Mouse (Mus musculus) liver, adult 2 months (tissue): ENCODE measurements around the gene Cnpy3. TPM values are rescaled to one million over a fixed set of nuclear protein-coding genes. Genes with fewer than 3 reads are reported as not detected.

ENCODE experiments used
- DNase-seq: peaks from one replicate; pipeline ENCODE4 v3.0.0-alpha.2; 2011; ENCODE audit warnings: low read depth, low spot score; ENCODE audit errors: extremely low read depth
- H3K27ac ChIP-seq: fragments of 200-500 bp; replicated peaks from 2 replicates; pipeline ENCODE4 v1.5.1; 2012; ENCODE audit warnings: low read depth, mild to moderate bottlenecking, control low read depth, inconsistent platforms, low read length; ENCODE audit not compliant: insufficient read depth
- H3K27me3 ChIP-seq: fragments of 200-500 bp; 2 replicates; pipeline ENCODE4 v1.6.1; 2012; ENCODE audit warnings: mild to moderate bottlenecking, moderate library complexity, low read length, inconsistent platforms; ENCODE audit not compliant: control insufficient read depth, insufficient read depth
- H3K36me3 ChIP-seq: fragments of 200-500 bp; 2 replicates; pipeline ENCODE4 v1.6.1; 2012; ENCODE audit warnings: low read length, inconsistent platforms; ENCODE audit not compliant: control insufficient read depth, insufficient read depth
- H3K4me1 ChIP-seq: fragments of 200-500 bp; 2 replicates; pipeline ENCODE4 v1.6.1; 2011; ENCODE audit warnings: low read length; ENCODE audit not compliant: control insufficient read depth, insufficient read depth
- H3K4me3 ChIP-seq: fragments of 200-500 bp; 2 replicates; pipeline ENCODE4 v1.5.1; 2011; ENCODE audit warnings: low read depth, mild to moderate bottlenecking, control low read depth, low read length, moderate library complexity; ENCODE audit not compliant: insufficient read depth
- H3K79me2 ChIP-seq: fragments of 200-500 bp; 2 replicates; pipeline ENCODE4 v1.6.1; 2012; ENCODE audit warnings: inconsistent platforms, mild to moderate bottlenecking, low read length, moderate library complexity; ENCODE audit not compliant: control insufficient read depth, insufficient read depth
- H3K9ac ChIP-seq: fragments of 200-500 bp; 2 replicates; pipeline ENCODE4 v1.6.1; 2012; ENCODE audit warnings: low read depth, mild to moderate bottlenecking, control low read depth, inconsistent platforms, low read length
- CTCF ChIP-seq: fragments of 200-500 bp; IDR thresholded peaks from 2 replicates; pipeline ENCODE4 v1.5.1; 2011; ENCODE audit warnings: low read depth, low read length, control low read depth
- POLR2A ChIP-seq: fragments of 200-500 bp; IDR thresholded peaks from 2 replicates; pipeline ENCODE4 v1.6.1; 2011; ENCODE audit warnings: low read length, control low read depth; ENCODE audit not compliant: insufficient read depth; ENCODE audit errors: extremely low read depth
- WGBS: fragments of 180-500 bp; shearing (Covaris S2); methylation state at CpG from one replicate; pipeline ENCODE4 v1.1.7; 2018; 5-methylcytosine and 5-hydroxymethylcytosine counted together
- polyA plus RNA-seq: library from polyadenylated mRNA; depleted of rRNA; stranded (reverse); fragments of >200 nt; gene quantifications from 2 replicates; pipeline ENCODE4 v1.2.3, GENCODE M21; 2012
- total RNA-seq: library from RNA; depleted of rRNA; stranded (reverse); fragments of >200 nt; gene quantifications from 2 replicates; pipeline ENCODE4 v1.2.3, GENCODE M21; 2014

Gene Cnpy3
- total and polyA plus RNA-seq, 2 experiments = 28.6 to 40.7 TPM

DNA sequence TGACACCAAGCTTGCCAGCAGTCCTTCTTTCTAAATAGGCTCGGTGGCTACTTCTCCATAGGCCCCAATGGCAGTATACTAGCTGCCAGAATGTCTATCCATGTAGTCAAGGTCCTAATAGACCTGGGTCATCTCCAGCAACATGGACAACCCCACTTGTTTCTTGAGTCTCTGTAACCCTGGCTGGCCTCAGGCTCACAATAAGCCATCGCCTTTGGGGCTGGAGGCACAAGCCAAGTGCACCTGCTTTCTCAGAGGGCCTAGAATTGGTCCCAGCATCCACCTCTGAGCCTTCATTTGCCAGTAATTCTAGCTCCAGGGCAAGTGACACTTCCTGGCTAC lies 22.1 kb upstream of the Cnpy3 start:
- Histone ChIP-seq H3K4me3 (no peak overlapping the region), H3K9ac (peak overlapping the region; percentile 53), H3K4me1 (peaks cover 6% of the 10 kb centered on the region), H3K36me3 (peaks cover 34% of the 10 kb centered on the region), H3K27me3 (no peaks in the 10 kb centered on the region), H3K79me2 (peaks cover 3% of the 10 kb centered on the region; the same call in 1 of the 2 replicates), H3K27ac (peak overlapping the region; percentile 94)
- TF ChIP-seq POLR2A = no peak
- TF ChIP-seq CTCF = no peak
- WGBS = 26% methylated on average over 2 of the region's 2 CpGs
- DNase-seq = peak; percentile 40

DNA sequence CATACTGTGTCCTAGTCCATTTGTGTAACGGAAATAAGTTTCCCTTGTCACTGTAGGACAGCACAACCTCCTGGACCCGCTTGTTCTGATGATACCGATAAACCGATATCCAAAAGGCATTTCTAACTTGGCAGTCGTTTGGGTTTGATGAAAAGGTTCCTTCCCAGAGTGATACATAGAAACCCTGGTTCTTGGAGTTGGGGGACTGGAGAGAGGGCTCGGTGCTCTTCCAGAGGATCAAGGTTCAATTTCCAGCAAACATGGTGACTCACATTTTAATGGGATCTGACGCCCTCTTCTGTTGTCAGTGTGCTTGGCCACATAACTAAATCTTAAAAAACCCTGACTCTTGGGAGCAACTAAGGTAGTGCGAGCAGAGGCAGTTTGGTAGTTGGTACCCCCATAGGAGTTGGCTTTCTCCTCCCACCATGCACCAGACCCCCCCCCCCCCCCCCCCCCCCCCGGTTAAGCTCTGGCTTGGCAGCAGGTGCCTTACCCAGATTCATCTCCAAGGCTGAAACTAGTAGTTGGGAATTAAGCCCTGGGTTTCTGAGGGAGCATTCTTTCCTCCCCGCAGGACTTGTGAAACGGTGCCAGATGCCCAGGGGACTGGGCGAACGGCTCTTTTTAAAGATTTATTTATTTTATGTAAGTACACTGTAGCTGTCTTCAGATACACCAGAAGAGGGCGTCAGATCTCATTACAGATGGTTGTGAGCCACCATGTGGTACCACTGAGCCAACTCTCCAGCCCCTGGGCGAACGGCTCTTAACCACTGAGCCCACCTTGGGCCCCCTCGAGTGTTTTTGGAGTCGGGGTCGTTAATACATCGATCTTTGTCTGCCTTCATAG lies 21.5 kb upstream of the Cnpy3 start:
- peak; percentile 76 for DNase-seq
- peaks cover 3% of the 10 kb centered on the region; the same call in 1 of the 2 replicates for H3K79me2 ChIP-seq
- H3K9ac ChIP-seq = peak overlapping the region; percentile 91
- H3K4me3 ChIP-seq = peak overlapping the region; percentile 88
- peak overlapping the region; percentile 94 for H3K27ac ChIP-seq
- peaks cover 28% of the 10 kb centered on the region for H3K36me3 ChIP-seq
- peaks cover 6% of the 10 kb centered on the region for H3K4me1 ChIP-seq
- H3K27me3 ChIP-seq = no peaks in the 10 kb centered on the region
- 6% methylated on average over 20 of the region's 20 CpGs for WGBS
- TF ChIP-seq POLR2A (no peak), CTCF (peak; percentile 23)

DNA sequence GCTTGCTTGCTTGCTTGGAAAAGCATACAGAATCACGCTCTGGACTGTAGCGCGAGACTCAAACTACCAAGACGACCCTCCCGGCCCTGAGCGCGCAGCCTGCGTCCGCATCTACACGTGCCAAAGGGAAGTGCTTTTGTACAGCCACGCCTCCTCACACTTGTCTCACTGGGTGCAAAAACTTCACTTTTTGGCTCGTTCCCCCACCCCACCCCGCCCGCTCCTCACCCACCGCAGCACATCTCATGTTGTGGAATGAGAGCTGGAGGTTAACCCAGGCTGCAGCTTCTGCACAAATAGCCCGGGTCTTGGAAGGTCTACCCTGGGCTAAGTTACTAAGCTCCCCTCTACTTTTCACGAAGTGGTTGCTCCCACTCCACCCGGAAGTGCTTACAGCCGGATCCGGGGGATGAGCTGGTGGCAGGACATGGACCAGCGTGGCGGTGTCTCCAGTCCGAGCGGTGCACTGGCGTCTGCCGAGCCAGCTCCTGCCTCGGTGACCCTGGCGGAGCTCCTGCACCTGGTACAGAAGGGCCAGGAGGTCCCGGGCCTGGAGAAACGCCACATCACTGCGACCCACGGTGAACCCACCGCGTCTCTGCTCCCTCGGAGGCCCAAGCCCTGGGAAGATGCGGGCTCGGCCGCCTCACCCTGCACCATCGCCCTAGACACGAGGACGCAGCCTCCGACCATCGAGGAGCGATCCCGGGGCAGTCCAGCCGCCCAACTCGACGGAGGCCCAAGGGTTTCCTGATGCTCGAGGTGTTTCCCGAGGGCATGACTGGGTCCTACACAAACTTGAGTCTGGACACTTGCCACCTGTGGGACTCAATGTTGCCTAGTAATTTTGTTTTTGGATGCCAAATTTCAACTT lies 20.6 kb upstream of the Cnpy3 start, which contains the start of gene 2310039H08Rik:
Gene 2310039H08Rik (plus strand): TSS at position 232 of the 874 bp plus-strand sequence.
- peaks cover 6% of the 10 kb centered on the region for H3K4me1 ChIP-seq
- no peaks in the 10 kb centered on the region for H3K27me3 ChIP-seq
- TF ChIP-seq POLR2A (peak; percentile 91), CTCF (no peak)
- peak within 1 kb of the TSS; percentile 91 for H3K9ac ChIP-seq
- under 1% methylated on average over 50 of the region's 50 CpGs for WGBS
- H3K27ac ChIP-seq = peak within 1 kb of the TSS; percentile 94
- H3K36me3 ChIP-seq = peaks cover 21% of the 10 kb centered on the region
- H3K79me2 ChIP-seq = peaks cover 3% of the 10 kb centered on the region; the same call in 1 of the 2 replicates
- DNase-seq = peak; percentile 85
- H3K4me3 ChIP-seq = peak within 1 kb of the TSS; percentile 88

DNA sequence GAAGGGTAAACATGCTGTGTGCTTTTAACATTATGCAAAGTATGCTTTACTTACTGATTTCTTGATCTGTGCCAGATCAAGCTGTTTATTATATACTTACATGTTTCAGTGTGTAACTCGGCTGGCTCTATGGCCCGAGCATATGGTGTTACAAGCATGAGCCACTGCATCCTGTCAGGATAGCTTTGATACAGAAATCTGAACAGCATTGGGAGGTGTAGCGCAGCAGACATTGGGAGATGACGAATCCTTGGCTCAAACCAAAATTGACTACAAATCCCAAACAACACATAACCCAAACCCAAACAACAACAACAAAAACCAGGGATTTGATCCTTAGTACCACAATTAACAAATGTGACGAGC lies 20.0 kb upstream of the Cnpy3 start:
- no peak for DNase-seq
- Histone ChIP-seq H3K9ac (peak overlapping the region; percentile 73), H3K4me3 (peak overlapping the region; percentile 88), H3K27ac (peak overlapping the region; percentile 77), H3K27me3 (no peaks in the 10 kb centered on the region), H3K79me2 (peaks cover 3% of the 10 kb centered on the region; the same call in 1 of the 2 replicates), H3K4me1 (peaks cover 6% of the 10 kb centered on the region), H3K36me3 (peaks cover 15% of the 10 kb centered on the region)
- WGBS = 3% methylated on average over 5 of the region's 5 CpGs
- TF ChIP-seq CTCF = no peak

DNA sequence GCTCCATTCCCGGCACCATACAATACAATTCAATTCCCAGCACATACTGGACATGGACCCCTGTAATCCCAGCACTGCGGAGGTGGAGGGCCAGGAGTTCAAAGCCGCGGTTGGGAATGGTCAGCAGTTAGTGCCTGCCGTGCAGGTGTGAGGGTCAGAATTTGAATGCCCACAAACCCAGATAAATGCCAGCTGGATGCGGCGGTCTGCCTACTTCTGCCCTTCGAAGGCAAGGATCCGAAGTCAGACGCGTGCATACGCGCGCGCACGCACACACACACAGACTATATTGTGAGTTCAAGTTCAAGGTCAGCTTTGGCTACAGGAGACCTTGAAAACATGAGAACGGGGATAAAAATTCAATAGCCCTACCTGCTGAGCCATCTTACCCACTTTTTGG lies 19.6 kb upstream of the Cnpy3 start:
- H3K36me3 ChIP-seq = peaks cover 15% of the 10 kb centered on the region
- no peak for TF ChIP-seq POLR2A
- H3K9ac ChIP-seq = peak overlapping the region; percentile 73; the same call in 1 of the 2 replicates
- no peaks in the 10 kb centered on the region for H3K27me3 ChIP-seq
- peaks cover 6% of the 10 kb centered on the region for H3K4me1 ChIP-seq
- H3K79me2 ChIP-seq = peaks cover 3% of the 10 kb centered on the region; the same call in 1 of the 2 replicates
- DNase-seq = no peak
- peak overlapping the region; percentile 77; the same call in 1 of the 2 replicates for H3K27ac ChIP-seq
- H3K4me3 ChIP-seq = no peak overlapping the region; the same call in 1 of the 2 replicates
- 61% methylated on average over 17 of the region's 17 CpGs for WGBS
